8 mouse cellular contexts compared by ENCODE assay signal in genomic region chr3:49866061-49866515, GRCm38 (mm10).
DNase-seq lines count a peak whose midpoint lies in the region; ATAC-seq and TF ChIP-seq lines count a peak whose summit lies in the region.

No protein-coding gene starts in this region.

- peak; percentile 81 for ATAC-seq in lung, embryonic 15.5 days (ENCODE audit: borderline replicate concordance, extremely low read depth, low FRiP score, low TSS enrichment)
- peak; percentile 49 for ATAC-seq in heart, embryonic 16.5 days (replicated peaks; ENCODE audit: extremely low read depth, insufficient read depth, low FRiP score)
- ATAC-seq in lung, postnatal 0 days: peak; percentile 53
- ATAC-seq in stomach, embryonic 16.5 days (ENCODE audit: insufficient read depth, low FRiP score): peak; percentile 72; the same call in 1 of the 2 replicates
- ATAC-seq in megakaryocyte-erythroid progenitor cell, adult 5-6 weeks (replicated peaks; ENCODE audit: low FRiP score, low TSS enrichment, poor library complexity, severe bottlenecking): no peak

- no peak overlapping the region for H3K4me3 ChIP-seq in lung, embryonic 15.5 days
- H3K4me3 ChIP-seq in lung, adult 2 months (replicated peaks; ENCODE audit: extremely low read depth, low read depth, low read length): no peak overlapping the region
- H3K4me3 ChIP-seq in heart, embryonic 16.5 days (ENCODE audit: low read length): peak overlapping the region; percentile 7; the same call in 1 of the 2 replicates
- H3K4me3 ChIP-seq in lung, postnatal 0 days (ENCODE audit: low read depth, low read length): no peak overlapping the region
- no peak overlapping the region for H3K4me3 ChIP-seq in stomach, embryonic 16.5 days (replicated peaks; ENCODE audit: low read length)

- TF ChIP-seq POLR2A in lung, adult 2 months (IDR thresholded peaks at IDR 0.05; ENCODE audit: borderline replicate concordance, extremely low read depth, low read depth, low read length): no peak

- no peak for DNase-seq in lung, adult 2 months
- DNase-seq in lung, postnatal 0 days (ENCODE audit: low spot score): peak; percentile 43
- no peak for DNase-seq in cerebellum, adult 9-11 months
- DNase-seq in left cerebral cortex, adult 8-10 months (ENCODE audit: low spot score in 2 of 2): no peak

- TF ChIP-seq EP300 in lung, postnatal 0 days (IDR thresholded peaks at IDR 0.05): no peak

- H3K9me3 ChIP-seq in lung, embryonic 15.5 days: no peaks in the 10 kb centered on the region
- no peaks in the 10 kb centered on the region for H3K9me3 ChIP-seq in heart, embryonic 16.5 days (replicated peaks; ENCODE audit: control insufficient read depth, low read length)
- H3K9me3 ChIP-seq in lung, postnatal 0 days (ENCODE audit: low read length): no peaks in the 10 kb centered on the region
- no peaks in the 10 kb centered on the region for H3K9me3 ChIP-seq in stomach, embryonic 16.5 days (replicated peaks; ENCODE audit: control insufficient read depth, low read length)

- TF ChIP-seq CTCF in lung, adult 2 months (IDR thresholded peaks at IDR 0.05; ENCODE audit: insufficient read depth, low read length): no peak
- no peak for TF ChIP-seq CTCF in lung, postnatal 0 days (IDR thresholded peaks at IDR 0.05)

- H3K36me3 ChIP-seq in lung, embryonic 15.5 days: no peaks in the 10 kb centered on the region
- no peaks in the 10 kb centered on the region for H3K36me3 ChIP-seq in heart, embryonic 16.5 days (ENCODE audit: control insufficient read depth, insufficient read depth)
- no peaks in the 10 kb centered on the region for H3K36me3 ChIP-seq in lung, postnatal 0 days (ENCODE audit: insufficient read depth, low read length)
- H3K36me3 ChIP-seq in stomach, embryonic 16.5 days (ENCODE audit: control insufficient read depth, insufficient read depth, low read length): no peaks in the 10 kb centered on the region

- no peaks in the 10 kb centered on the region for H3K27me3 ChIP-seq in lung, embryonic 15.5 days
- H3K27me3 ChIP-seq in heart, embryonic 16.5 days (ENCODE audit: control insufficient read depth, insufficient read depth, low read length): no peaks in the 10 kb centered on the region
- no peaks in the 10 kb centered on the region for H3K27me3 ChIP-seq in lung, postnatal 0 days (replicated peaks; ENCODE audit: insufficient read depth, low read length)
- no peaks in the 10 kb centered on the region for H3K27me3 ChIP-seq in stomach, embryonic 16.5 days (ENCODE audit: control insufficient read depth, insufficient read depth, low read length)

- no peak overlapping the region for H3K9ac ChIP-seq in lung, embryonic 15.5 days
- peak overlapping the region; percentile 11; the same call in 1 of the 2 replicates for H3K9ac ChIP-seq in heart, embryonic 16.5 days (ENCODE audit: low read length)
- H3K9ac ChIP-seq in lung, postnatal 0 days (replicated peaks; ENCODE audit: low read depth): no peak overlapping the region
- H3K9ac ChIP-seq in stomach, embryonic 16.5 days (ENCODE audit: low read length): 0 out of 2 replicates have a peak overlapping the region, but pooled peaks have one; percentile 2

- H3K4me1 ChIP-seq in lung, embryonic 15.5 days: peaks cover 40% of the 10 kb centered on the region
- H3K4me1 ChIP-seq in lung, adult 2 months (ENCODE audit: control insufficient read depth, insufficient read depth, low read length): peaks cover 3% of the 10 kb centered on the region
- peaks cover 3% of the 10 kb centered on the region; the same call in 1 of the 2 replicates for H3K4me1 ChIP-seq in heart, embryonic 16.5 days (ENCODE audit: control insufficient read depth, insufficient read depth, low read length)
- H3K4me1 ChIP-seq in lung, postnatal 0 days (ENCODE audit: insufficient read depth, low read depth, low read length): no peaks in the 10 kb centered on the region; the same call in 1 of the 2 replicates
- peaks cover 15% of the 10 kb centered on the region for H3K4me1 ChIP-seq in stomach, embryonic 16.5 days (ENCODE audit: control insufficient read depth, insufficient read depth, low read length)

- H3K27ac ChIP-seq in lung, embryonic 15.5 days: peak overlapping the region; percentile 78
- no peak overlapping the region; the same call in 1 of the 2 replicates for H3K27ac ChIP-seq in heart, embryonic 16.5 days (ENCODE audit: low read length)
- 0 out of 2 replicates have a peak overlapping the region, but pooled peaks have one; percentile 26 for H3K27ac ChIP-seq in lung, postnatal 0 days (ENCODE audit: low read length)
- peak overlapping the region; percentile 73 for H3K27ac ChIP-seq in stomach, embryonic 16.5 days (ENCODE audit: low read length)

- peak overlapping the region; percentile 31 for H3K4me2 ChIP-seq in lung, embryonic 15.5 days
- H3K4me2 ChIP-seq in heart, embryonic 16.5 days (ENCODE audit: low read depth, low read length): peak overlapping the region; percentile 48
- peak overlapping the region; percentile 25; the same call in 1 of the 2 replicates for H3K4me2 ChIP-seq in lung, postnatal 0 days (replicated peaks; ENCODE audit: low read depth, low read length)
- H3K4me2 ChIP-seq in stomach, embryonic 16.5 days (ENCODE audit: low read depth, low read length): peak overlapping the region; percentile 38

- 32% methylated on average over 11 of the region's 11 CpGs for WGBS in lung, embryonic 15.5 days
- WGBS in lung, adult 2 months: 44% methylated on average over 11 of the region's 11 CpGs
- 20% methylated on average over 11 of the region's 11 CpGs for WGBS in heart, embryonic 16.5 days
- 25% methylated on average over 11 of the region's 11 CpGs for WGBS in lung, postnatal 0 days
- WGBS in stomach, embryonic 16.5 days: 36% methylated on average over 11 of the region's 11 CpGs

Comparison
In these comparisons a context has a peak if more than half of its experiments do, and no peak if none do; other contexts are left out.
1. H3K9ac ChIP-seq: peak in heart, embryonic 16.5 days (single experiment) and stomach, embryonic 16.5 days (single experiment); none in lung, embryonic 15.5 days (single experiment) and lung, postnatal 0 days (single experiment).
2. Peak in every context shown above with its lines, with median percentiles within 50 percentile points of each other: H3K4me2 ChIP-seq.